Mouse (Mus musculus) naive thymus-derived CD4-positive, alpha-beta T cell, adult 2 months (primary cell): ENCODE measurements around the gene Xylt1.

Experiments
- DNase-seq: peaks from one replicate; pipeline ENCODE4 v3.0.0-alpha.2; 2011; ENCODE audit warnings: low read depth

Xylt1 gene

DNA sequence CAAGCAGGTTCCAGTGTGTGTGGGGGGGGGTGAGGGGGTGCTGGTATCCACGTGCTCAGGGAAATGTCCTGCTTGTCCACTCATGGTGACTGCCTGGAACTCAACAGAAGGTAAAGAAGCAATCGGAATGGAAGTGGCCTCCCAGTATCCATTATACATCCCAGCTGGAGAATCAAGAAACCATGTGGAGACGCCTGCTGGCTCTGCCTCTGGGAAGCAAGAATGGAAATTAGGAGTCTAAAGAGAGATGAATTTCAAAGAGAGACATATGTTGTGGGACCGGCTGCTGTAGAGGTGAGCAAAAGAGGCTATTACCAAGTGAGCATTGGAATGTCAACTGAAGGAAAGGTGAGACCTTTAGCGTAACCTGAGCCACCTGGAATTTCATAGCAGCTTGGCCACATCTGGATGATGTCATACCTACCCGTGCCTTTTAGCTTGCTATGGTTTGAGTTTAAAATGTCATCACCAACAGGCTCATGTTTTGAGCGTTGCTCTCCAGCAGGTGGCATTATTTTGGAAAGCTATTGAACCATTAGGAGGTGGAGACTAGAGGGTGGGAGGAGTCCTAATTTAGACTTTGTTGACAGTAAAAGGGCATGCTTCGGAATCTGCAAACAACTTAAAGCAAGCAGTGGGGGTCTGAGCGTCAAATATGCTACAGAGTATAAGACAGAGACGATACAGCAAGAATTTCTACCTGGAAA is 329.3 kb downstream of the Xylt1 start:
- no peak for DNase-seq

DNA sequence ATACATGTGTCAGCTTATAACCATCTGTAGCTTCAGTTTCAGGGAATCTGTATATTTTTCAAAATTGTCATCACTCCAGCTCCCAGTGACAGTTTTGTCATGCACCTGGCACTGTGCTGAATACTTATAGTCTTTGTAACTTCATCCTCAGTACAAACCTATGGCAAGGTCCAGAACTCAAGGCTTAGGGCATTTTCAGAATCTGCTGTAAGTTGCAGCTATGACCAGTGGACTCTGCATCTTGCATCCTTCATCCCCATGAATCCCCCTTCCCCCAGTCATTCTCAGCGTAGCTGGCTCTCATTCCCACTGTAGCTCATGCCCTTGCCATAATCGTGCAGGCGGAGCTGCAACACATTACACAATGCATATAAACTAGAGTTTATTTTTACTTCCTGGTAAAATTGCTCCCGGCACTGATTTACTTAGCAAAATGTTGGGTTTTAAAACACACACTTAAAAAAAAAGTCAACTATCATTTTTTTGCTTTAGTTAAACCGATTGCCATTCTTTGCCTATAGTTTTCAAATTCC is 336.2 kb downstream of the Xylt1 start:
- no peak for DNase-seq

GRCm38 (mm10) chr7:117720426-117720825 is 339.6 kb downstream of the Xylt1 start:
- DNase-seq: no peak
